ENCODE assay signal across 23 mouse cellular contexts in genomic region chr9:63864350-63864749, GRCm38 (mm10).
A peak's percentile ranks its signal among the peaks of the same experiment; 100 is the strongest.
DNase-seq lines count a peak whose midpoint lies in the region; ATAC-seq and TF ChIP-seq lines count a peak whose summit lies in the region.
"Had no signal": no experiment of that assay in that cellular context is flagged by ENCODE, and none has a peak within 500 bp of the region (broad histone marks: within the 10 kb centered on the region; RNA-seq: fewer than 3 reads in every experiment).

No protein-coding gene starts in this region.

- H3K4me3 ChIP-seq in forebrain, embryonic 12.5 days (replicated peaks) = no peak overlapping the region
- H3K4me3 ChIP-seq in forebrain, embryonic 15.5 days = no peak overlapping the region
- no peak overlapping the region for H3K4me3 ChIP-seq in hindbrain, embryonic 15.5 days
- no peak overlapping the region for H3K4me3 ChIP-seq in hindbrain, postnatal 0 days (ENCODE audit: low read length)
- H3K4me3 ChIP-seq in midbrain, embryonic 16.5 days (ENCODE audit: low read depth, low read length) = no peak overlapping the region
- H3K4me3 ChIP-seq in midbrain, postnatal 0 days (ENCODE audit: low read depth, low read length) = no peak overlapping the region
- H3K4me3 ChIP-seq: heart, embryonic 15.5 days; stomach, embryonic 15.5 days had no signal

- H3K9me3 ChIP-seq in forebrain, embryonic 12.5 days = no peaks in the 10 kb centered on the region
- no peaks in the 10 kb centered on the region for H3K9me3 ChIP-seq in forebrain, embryonic 15.5 days
- H3K9me3 ChIP-seq in hindbrain, embryonic 15.5 days = no peaks in the 10 kb centered on the region
- H3K9me3 ChIP-seq in hindbrain, postnatal 0 days (ENCODE audit: low read length) = no peaks in the 10 kb centered on the region
- no peaks in the 10 kb centered on the region for H3K9me3 ChIP-seq in midbrain, embryonic 16.5 days (replicated peaks; ENCODE audit: control insufficient read depth, low read length, poor library complexity, severe bottlenecking)
- 0 out of 2 replicates have a peak, but pooled peaks cover 5% of the 10 kb centered on the region for H3K9me3 ChIP-seq in midbrain, postnatal 0 days (ENCODE audit: low read length)
- H3K9me3 ChIP-seq: heart, embryonic 15.5 days; stomach, embryonic 15.5 days had no signal

- 0 out of 2 replicates have a peak overlapping the region, but pooled peaks have one; percentile 42 for H3K27ac ChIP-seq in forebrain, embryonic 12.5 days
- no peak overlapping the region for H3K27ac ChIP-seq in forebrain, embryonic 15.5 days (replicated peaks)
- H3K27ac ChIP-seq in hindbrain, embryonic 15.5 days (replicated peaks) = 0 out of 2 replicates have a peak overlapping the region, but pooled peaks have one; percentile 14
- H3K27ac ChIP-seq in hindbrain, postnatal 0 days = no peak overlapping the region
- no peak overlapping the region for H3K27ac ChIP-seq in midbrain, embryonic 16.5 days (ENCODE audit: low read length)
- H3K27ac ChIP-seq in midbrain, postnatal 0 days (ENCODE audit: low read depth, low read length) = no peak overlapping the region
- H3K27ac ChIP-seq: heart, embryonic 15.5 days; liver, embryonic 14.5 days; macrophage; stomach, embryonic 15.5 days had no signal

- ATAC-seq in forebrain, embryonic 12.5 days (ENCODE audit: low FRiP score) = 0 out of 2 replicates have a peak, but pooled peaks have one; percentile 44
- no peak for ATAC-seq in forebrain, embryonic 15.5 days (replicated peaks)
- peak; percentile 68; the same call in 1 of the 2 replicates for ATAC-seq in hindbrain, embryonic 15.5 days (ENCODE audit: low FRiP score, low read depth)
- ATAC-seq in hindbrain, postnatal 0 days = no peak
- ATAC-seq in midbrain, embryonic 16.5 days = peak; percentile 62
- ATAC-seq in midbrain, postnatal 0 days (ENCODE audit: low FRiP score) = no peak
- ATAC-seq: CD4-positive, CD25-positive, alpha-beta regulatory T cell, adult 4 months; forebrain, embryonic 16.5 days; inflammation-experienced regulatory T-cells, adult 6 months had no signal

- H3K27me3 ChIP-seq in forebrain, embryonic 12.5 days = peaks cover 8% of the 10 kb centered on the region; the same call in 1 of the 2 replicates
- H3K27me3 ChIP-seq in forebrain, embryonic 15.5 days = peaks cover 6% of the 10 kb centered on the region; the same call in 1 of the 2 replicates
- no peaks in the 10 kb centered on the region for H3K27me3 ChIP-seq in hindbrain, embryonic 15.5 days
- H3K27me3 ChIP-seq in hindbrain, postnatal 0 days (ENCODE audit: insufficient read depth, low read length) = no peaks in the 10 kb centered on the region
- no peaks in the 10 kb centered on the region for H3K27me3 ChIP-seq in midbrain, embryonic 16.5 days (ENCODE audit: control insufficient read depth, insufficient read depth, low read depth, low read length)
- H3K27me3 ChIP-seq in midbrain, postnatal 0 days (ENCODE audit: insufficient read depth, low read length) = no peaks in the 10 kb centered on the region
- H3K27me3 ChIP-seq: heart, embryonic 15.5 days; stomach, embryonic 15.5 days had no signal

- DNase-seq in hindbrain, postnatal 0 days (ENCODE audit: low spot score) = no peak
- no peak for DNase-seq in midbrain, postnatal 0 days (ENCODE audit: low spot score)
- no peak for DNase-seq in kidney, postnatal 14 days
- DNase-seq: adrenal gland, postnatal 14 days; cerebellum, adult 11-12 months; cerebellum, adult 9-11 months; kidney, adult 11 months; kidney, postnatal 25 days; liver; lung, adult 2 months; lung, postnatal 10 days; right cerebral cortex, postnatal 25 days had no signal

- no peak overlapping the region for H3K9ac ChIP-seq in forebrain, embryonic 12.5 days
- H3K9ac ChIP-seq in forebrain, embryonic 15.5 days (replicated peaks) = no peak overlapping the region
- no peak overlapping the region for H3K9ac ChIP-seq in hindbrain, embryonic 15.5 days
- no peak overlapping the region for H3K9ac ChIP-seq in hindbrain, postnatal 0 days (replicated peaks; ENCODE audit: low read length)
- H3K9ac ChIP-seq in midbrain, embryonic 16.5 days (ENCODE audit: low read depth, low read length) = no peak overlapping the region
- H3K9ac ChIP-seq in midbrain, postnatal 0 days (replicated peaks; ENCODE audit: low read length, poor library complexity, severe bottlenecking) = no peak overlapping the region
- H3K9ac ChIP-seq: heart, embryonic 15.5 days; liver, embryonic 14.5 days; stomach, embryonic 15.5 days had no signal

- TF ChIP-seq CTCF in hindbrain, postnatal 0 days (IDR thresholded peaks at IDR 0.05; ENCODE audit: low read depth) = no peak
- TF ChIP-seq CTCF in midbrain, postnatal 0 days (IDR thresholded peaks at IDR 0.05) = no peak

- WGBS in forebrain, embryonic 12.5 days = 33% methylated on average over 11 of the region's 11 CpGs
- 33% methylated on average over 11 of the region's 11 CpGs for WGBS in forebrain, embryonic 15.5 days
- 27% methylated on average over 11 of the region's 11 CpGs for WGBS in hindbrain, embryonic 15.5 days
- WGBS in hindbrain, postnatal 0 days = 26% methylated on average over 11 of the region's 11 CpGs
- 24% methylated on average over 11 of the region's 11 CpGs for WGBS in midbrain, embryonic 16.5 days
- 35% methylated on average over 11 of the region's 11 CpGs for WGBS in midbrain, postnatal 0 days

- no peaks in the 10 kb centered on the region for H3K36me3 ChIP-seq in forebrain, embryonic 12.5 days (replicated peaks)
- no peaks in the 10 kb centered on the region for H3K36me3 ChIP-seq in forebrain, embryonic 15.5 days
- no peaks in the 10 kb centered on the region for H3K36me3 ChIP-seq in hindbrain, embryonic 15.5 days
- no peaks in the 10 kb centered on the region for H3K36me3 ChIP-seq in hindbrain, postnatal 0 days (ENCODE audit: insufficient read depth, low read length)
- H3K36me3 ChIP-seq in midbrain, embryonic 16.5 days (ENCODE audit: control insufficient read depth, insufficient read depth, low read length) = no peaks in the 10 kb centered on the region
- H3K36me3 ChIP-seq in midbrain, postnatal 0 days (ENCODE audit: insufficient read depth, low read length) = no peaks in the 10 kb centered on the region
- H3K36me3 ChIP-seq: heart, embryonic 15.5 days; stomach, embryonic 15.5 days had no signal

- peaks cover 8% of the 10 kb centered on the region for H3K4me1 ChIP-seq in forebrain, embryonic 12.5 days
- 0 out of 2 replicates have a peak, but pooled peaks cover 3% of the 10 kb centered on the region for H3K4me1 ChIP-seq in forebrain, embryonic 15.5 days
- peaks cover 8% of the 10 kb centered on the region for H3K4me1 ChIP-seq in hindbrain, embryonic 15.5 days (replicated peaks)
- H3K4me1 ChIP-seq in hindbrain, postnatal 0 days (ENCODE audit: insufficient read depth, low read length) = no peaks in the 10 kb centered on the region
- H3K4me1 ChIP-seq in midbrain, embryonic 16.5 days (ENCODE audit: control insufficient read depth, insufficient read depth, low read length) = 0 out of 2 replicates have a peak, but pooled peaks cover 5% of the 10 kb centered on the region
- H3K4me1 ChIP-seq in midbrain, postnatal 0 days (ENCODE audit: insufficient read depth, low read length) = no peaks in the 10 kb centered on the region
- H3K4me1 ChIP-seq: stomach, embryonic 15.5 days had no signal

- H3K4me2 ChIP-seq in forebrain, embryonic 12.5 days = no peak overlapping the region
- no peak overlapping the region for H3K4me2 ChIP-seq in forebrain, embryonic 15.5 days (replicated peaks)
- H3K4me2 ChIP-seq in hindbrain, embryonic 15.5 days = no peak overlapping the region
- H3K4me2 ChIP-seq in hindbrain, postnatal 0 days (ENCODE audit: low read depth, low read length) = no peak overlapping the region
- H3K4me2 ChIP-seq in midbrain, embryonic 16.5 days (ENCODE audit: low read length) = no peak overlapping the region
- no peak overlapping the region for H3K4me2 ChIP-seq in midbrain, postnatal 0 days (ENCODE audit: low read depth, low read length, poor library complexity, severe bottlenecking)
- H3K4me2 ChIP-seq: heart, embryonic 15.5 days; stomach, embryonic 15.5 days had no signal

Comparison
In these comparisons a context has a peak if more than half of its experiments do, and no peak if none do; other contexts are left out.
1. ATAC-seq: peak in forebrain, embryonic 12.5 days (single experiment), hindbrain, embryonic 15.5 days (single experiment) and midbrain, embryonic 16.5 days (single experiment); none in forebrain, embryonic 15.5 days (single experiment), hindbrain, postnatal 0 days (single experiment) and midbrain, postnatal 0 days (single experiment).
2. H3K27ac ChIP-seq: peak in forebrain, embryonic 12.5 days (single experiment) and hindbrain, embryonic 15.5 days (single experiment); none in forebrain, embryonic 15.5 days (single experiment), hindbrain, postnatal 0 days (single experiment), midbrain, embryonic 16.5 days (single experiment) and midbrain, postnatal 0 days (single experiment).